Mouse (Mus musculus) small intestine, adult 2 months (tissue): Measurements from ENCODE around the gene Fam222b.

Experiments
- CTCF ChIP-seq: fragments of 200-500 bp; IDR thresholded peaks from 2 replicates; pipeline ENCODE4 v1.5.1; 2012; ENCODE audit warnings: low read depth, mild to moderate bottlenecking, control low read depth, inconsistent platforms, low read length, moderate library complexity, mixed read lengths; ENCODE audit not compliant: insufficient replicate concordance, insufficient read length; ENCODE audit errors: extremely low read depth
- POLR2A ChIP-seq: fragments of 200-500 bp; IDR thresholded peaks from 2 replicates; pipeline ENCODE4 v1.6.1; 2012; ENCODE audit warnings: low read depth, mild to moderate bottlenecking, control low read depth, inconsistent platforms, low read length, moderate library complexity

DNA sequence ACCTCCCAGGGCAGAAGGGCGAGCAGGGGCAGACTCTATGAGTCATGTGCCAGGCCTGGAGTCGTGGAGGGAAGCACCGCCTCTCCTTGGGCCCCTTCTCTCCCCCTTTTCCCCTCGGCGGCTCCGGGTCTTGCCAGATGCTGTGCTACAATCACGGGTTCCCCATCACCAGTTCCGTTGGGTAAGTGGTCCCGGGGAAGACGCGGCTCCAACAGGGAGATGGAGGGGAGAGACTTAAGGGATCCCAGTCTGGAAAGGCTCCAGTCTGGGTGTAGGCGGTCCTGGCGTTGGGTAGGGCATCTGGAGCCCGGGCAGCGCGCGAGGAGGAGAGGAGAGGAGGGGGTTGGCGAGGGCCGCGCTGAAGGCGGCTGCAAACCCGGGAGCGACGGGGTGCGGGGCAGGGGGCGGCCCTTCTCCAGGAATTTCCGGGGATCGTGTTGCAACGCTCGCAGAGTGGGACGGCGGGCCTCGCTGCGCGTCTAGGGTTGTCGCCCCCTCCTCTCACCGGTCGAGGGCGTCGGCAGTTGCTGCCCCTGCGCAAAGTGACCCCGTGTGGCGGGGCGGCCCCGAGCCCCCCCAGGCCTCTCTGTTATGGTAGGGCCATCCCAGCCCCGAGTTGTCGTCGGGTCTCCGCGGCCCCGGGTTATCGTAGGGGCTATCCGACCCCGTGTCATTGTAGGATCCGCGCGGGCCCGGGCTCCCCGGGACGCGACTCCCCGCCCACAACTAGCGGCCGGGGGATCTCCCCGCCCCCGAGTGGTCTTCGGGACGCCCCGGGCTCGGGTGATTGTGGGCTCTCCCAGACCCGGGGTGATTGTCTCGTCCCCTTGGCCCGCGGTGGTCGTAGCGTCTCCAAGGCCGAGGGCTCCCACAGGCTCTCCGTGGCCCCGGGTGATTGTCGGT is 94.1 kb downstream of the Fam222b start, which contains the start of gene Rab34:
- no peak for TF ChIP-seq CTCF
- no peak for TF ChIP-seq POLR2A
